Mouse (Mus musculus): Measurements from ENCODE around the gene Gpa33. TPM values are rescaled to one million over a fixed set of nuclear protein-coding genes. Genes with fewer than 3 reads are reported as not detected.
A peak's percentile ranks its signal among the peaks of the same experiment; 100 is the strongest.

Gpa33 gene
- polyA plus RNA-seq (2015; fragmentation: Nextera tagmentation; extraction: Ambion mirVana) = 0.10 TPM in 1 of 2 replicates, not detected in the other

GRCm38 (mm10) chr1:166130224-166130860 is at the start of gene Gpa33:
Gpa33 (plus strand) TSS chr1:166130238.
- H3K27ac ChIP-seq = no peak within 1 kb of the TSS
- WGBS = 83% methylated on average over 5 of the region's 5 CpGs
- no peak within 1 kb of the TSS for H3K4me3 ChIP-seq
- H3K4me2 ChIP-seq = no peak within 1 kb of the TSS
- no peaks in the 10 kb centered on the region for H3K4me1 ChIP-seq
- no peaks in the 10 kb centered on the region for H3K36me3 ChIP-seq (replicated peaks)
- no peak for ATAC-seq (replicated peaks)
- no peaks in the 10 kb centered on the region for H3K27me3 ChIP-seq (replicated peaks)
- no peak within 1 kb of the TSS for H3K9ac ChIP-seq
- H3K9me3 ChIP-seq = no peaks in the 10 kb centered on the region

GRCm38 (mm10) chr1:166088446-166089170 is 41.4 kb upstream of the Gpa33 start:
- ATAC-seq (replicated peaks) = peak; percentile 70
- Histone ChIP-seq H3K27ac (peak overlapping the region; percentile 40), H3K4me2 (no peak overlapping the region; the same call in 1 of the 2 replicates), H3K4me3 (no peak overlapping the region), H3K9ac (no peak overlapping the region), H3K9me3 (no peaks in the 10 kb centered on the region), H3K4me1 (peaks cover 11% of the 10 kb centered on the region), H3K36me3 (replicated peaks) (no peaks in the 10 kb centered on the region), H3K27me3 (replicated peaks) (no peaks in the 10 kb centered on the region)
- WGBS = 23% methylated on average over 19 of the region's 19 CpGs

GRCm38 (mm10) chr1:166089337-166089736 is 40.7 kb upstream of the Gpa33 start:
- no peak overlapping the region for H3K4me3 ChIP-seq
- 69% methylated on average over 3 of the region's 3 CpGs for WGBS
- no peak overlapping the region for H3K4me2 ChIP-seq
- H3K9ac ChIP-seq = no peak overlapping the region
- H3K4me1 ChIP-seq = peaks cover 11% of the 10 kb centered on the region
- no peak for ATAC-seq (replicated peaks)
- H3K27me3 ChIP-seq (replicated peaks) = no peaks in the 10 kb centered on the region
- no peak overlapping the region for H3K27ac ChIP-seq
- H3K36me3 ChIP-seq (replicated peaks) = no peaks in the 10 kb centered on the region
- no peaks in the 10 kb centered on the region for H3K9me3 ChIP-seq

- 58% methylated on average over 4 of the region's 4 CpGs for WGBS
- Histone ChIP-seq H3K27ac (no peak overlapping the region), H3K27me3 (replicated peaks) (no peaks in the 10 kb centered on the region), H3K36me3 (replicated peaks) (no peaks in the 10 kb centered on the region), H3K4me3 (no peak overlapping the region), H3K9me3 (no peaks in the 10 kb centered on the region), H3K9ac (no peak overlapping the region), H3K4me1 (peaks cover 11% of the 10 kb centered on the region), H3K4me2 (no peak overlapping the region)
- ATAC-seq (replicated peaks) = 0 out of 2 replicates have a peak, but pooled peaks have one; percentile 56
Measured at GRCm38 (mm10) chr1:166089739-166090138, 40.3 kb upstream of the Gpa33 start.

- no peak overlapping the region for H3K4me3 ChIP-seq
- H3K27me3 ChIP-seq (replicated peaks) = no peaks in the 10 kb centered on the region
- no peak overlapping the region for H3K9ac ChIP-seq
- H3K36me3 ChIP-seq (replicated peaks) = no peaks in the 10 kb centered on the region
- 95% methylated on average over 2 of the region's 2 CpGs for WGBS
- H3K4me2 ChIP-seq = no peak overlapping the region
- no peaks in the 10 kb centered on the region for H3K9me3 ChIP-seq
- no peak overlapping the region for H3K27ac ChIP-seq
- ATAC-seq (replicated peaks) = no peak
- H3K4me1 ChIP-seq = peaks cover 11% of the 10 kb centered on the region
Measured at GRCm38 (mm10) chr1:166090306-166090705, 39.7 kb upstream of the Gpa33 start.

- Histone ChIP-seq H3K27ac (no peak overlapping the region), H3K36me3 (replicated peaks) (no peaks in the 10 kb centered on the region), H3K4me3 (no peak overlapping the region), H3K9ac (no peak overlapping the region), H3K4me1 (no peaks in the 10 kb centered on the region), H3K4me2 (no peak overlapping the region), H3K27me3 (replicated peaks) (no peaks in the 10 kb centered on the region), H3K9me3 (no peaks in the 10 kb centered on the region)
- WGBS = 87% methylated on average over 3 of the region's 3 CpGs
- ATAC-seq (replicated peaks) = no peak
Measured at GRCm38 (mm10) chr1:166094462-166094861, 35.6 kb upstream of the Gpa33 start.

GRCm38 (mm10) chr1:166098120-166098519 is 31.9 kb upstream of the Gpa33 start:
- Histone ChIP-seq H3K27ac (no peak overlapping the region), H3K4me1 (peaks cover 2% of the 10 kb centered on the region; the same call in 1 of the 2 replicates), H3K4me2 (no peak overlapping the region), H3K9ac (no peak overlapping the region), H3K36me3 (replicated peaks) (no peaks in the 10 kb centered on the region), H3K27me3 (replicated peaks) (no peaks in the 10 kb centered on the region), H3K9me3 (no peaks in the 10 kb centered on the region), H3K4me3 (no peak overlapping the region)
- no peak for ATAC-seq (replicated peaks)
- 97% methylated on average over 2 of the region's 2 CpGs for WGBS

- Histone ChIP-seq H3K9me3 (no peaks in the 10 kb centered on the region), H3K9ac (no peak overlapping the region), H3K27me3 (replicated peaks) (no peaks in the 10 kb centered on the region), H3K4me3 (no peak overlapping the region), H3K4me2 (no peak overlapping the region), H3K36me3 (replicated peaks) (no peaks in the 10 kb centered on the region), H3K27ac (no peak overlapping the region), H3K4me1 (peaks cover 5% of the 10 kb centered on the region; the same call in 1 of the 2 replicates)
- ATAC-seq (replicated peaks) = no peak
- 60% methylated on average over 11 of the region's 11 CpGs for WGBS
Measured at GRCm38 (mm10) chr1:166102920-166103608, 27.0 kb upstream of the Gpa33 start.

GRCm38 (mm10) chr1:166104858-166105257 is 25.2 kb upstream of the Gpa33 start:
- Histone ChIP-seq H3K9ac (no peak overlapping the region), H3K27ac (no peak overlapping the region), H3K4me3 (no peak overlapping the region), H3K4me1 (peaks cover 5% of the 10 kb centered on the region; the same call in 1 of the 2 replicates), H3K27me3 (replicated peaks) (no peaks in the 10 kb centered on the region), H3K9me3 (no peaks in the 10 kb centered on the region), H3K36me3 (replicated peaks) (no peaks in the 10 kb centered on the region), H3K4me2 (no peak overlapping the region)
- ATAC-seq (replicated peaks) = no peak
- WGBS = 89% methylated on average over 3 of the region's 3 CpGs

- Histone ChIP-seq H3K27me3 (replicated peaks) (no peaks in the 10 kb centered on the region), H3K4me2 (no peak overlapping the region), H3K4me1 (peaks cover 5% of the 10 kb centered on the region; the same call in 1 of the 2 replicates), H3K9me3 (no peaks in the 10 kb centered on the region), H3K27ac (no peak overlapping the region), H3K36me3 (replicated peaks) (no peaks in the 10 kb centered on the region), H3K9ac (no peak overlapping the region), H3K4me3 (no peak overlapping the region)
- no peak for ATAC-seq (replicated peaks)
- 85% methylated on average over 6 of the region's 6 CpGs for WGBS
Measured at GRCm38 (mm10) chr1:166105464-166105863, 24.6 kb upstream of the Gpa33 start.

GRCm38 (mm10) chr1:166114986-166115385 is 15.1 kb upstream of the Gpa33 start:
- Histone ChIP-seq H3K36me3 (replicated peaks) (no peaks in the 10 kb centered on the region), H3K4me2 (no peak overlapping the region), H3K27ac (no peak overlapping the region), H3K4me3 (no peak overlapping the region), H3K27me3 (replicated peaks) (no peaks in the 10 kb centered on the region), H3K9ac (no peak overlapping the region), H3K4me1 (no peaks in the 10 kb centered on the region), H3K9me3 (no peaks in the 10 kb centered on the region)
- WGBS = 88% methylated on average over 3 of the region's 3 CpGs
- ATAC-seq (replicated peaks) = no peak

GRCm38 (mm10) chr1:166115719-166116118 is 14.3 kb upstream of the Gpa33 start:
- no peak overlapping the region for H3K9ac ChIP-seq
- H3K4me2 ChIP-seq = no peak overlapping the region
- H3K36me3 ChIP-seq (replicated peaks) = no peaks in the 10 kb centered on the region
- no peak overlapping the region for H3K27ac ChIP-seq
- 96% methylated on average over 4 of the region's 4 CpGs for WGBS
- no peaks in the 10 kb centered on the region for H3K27me3 ChIP-seq (replicated peaks)
- ATAC-seq (replicated peaks) = no peak
- no peaks in the 10 kb centered on the region for H3K4me1 ChIP-seq
- H3K9me3 ChIP-seq = no peaks in the 10 kb centered on the region
- H3K4me3 ChIP-seq = no peak overlapping the region
